Mouse (Mus musculus) midbrain, embryonic 16.5 days (tissue): ENCODE data around the gene Wdr59. TPM values are rescaled to one million over a fixed set of nuclear protein-coding genes. Genes with fewer than 3 reads are reported as not detected.

Source experiments
- ATAC-seq: fragments of 200-750 bp; cut with Nextera tagmentation; 2 replicates; pipeline ENCODE4 v1.8.0; 2017; ENCODE audit warnings: moderate TSS enrichment
- H3K27ac ChIP-seq: fragments of 300-500 bp; sonication (generic); 2 replicates; pipeline ENCODE4 v1.5.1; 2014; ENCODE audit warnings: mild to moderate bottlenecking, low read length, mixed read lengths
- H3K27me3 ChIP-seq: fragments of 300-500 bp; sonication (generic); 2 replicates; pipeline ENCODE4 v1.6.1; 2014; ENCODE audit warnings: low read depth, low read length, mixed read lengths; ENCODE audit not compliant: control insufficient read depth, insufficient read depth
- H3K36me3 ChIP-seq: fragments of 300-500 bp; sonication (generic); 2 replicates; pipeline ENCODE4 v1.6.1; 2014; ENCODE audit warnings: mild to moderate bottlenecking, low read length, moderate library complexity, mixed read lengths; ENCODE audit not compliant: control insufficient read depth, insufficient read depth
- H3K4me1 ChIP-seq: fragments of 300-500 bp; sonication (generic); 2 replicates; pipeline ENCODE4 v1.6.1; 2014; ENCODE audit warnings: mild to moderate bottlenecking, low read length, mixed read lengths; ENCODE audit not compliant: control insufficient read depth, insufficient read depth
- H3K4me2 ChIP-seq: fragments of 300-500 bp; sonication (generic); 2 replicates; pipeline ENCODE4 v1.6.1; 2014; ENCODE audit warnings: mild to moderate bottlenecking, low read length, mixed read lengths
- H3K4me3 ChIP-seq: fragments of 300-500 bp; sonication (generic); 2 replicates; pipeline ENCODE4 v1.5.1; 2014; ENCODE audit warnings: low read depth, mild to moderate bottlenecking, low read length, moderate library complexity, mixed read lengths
- H3K9ac ChIP-seq: fragments of 300-500 bp; sonication (generic); 2 replicates; pipeline ENCODE4 v1.6.1; 2014; ENCODE audit warnings: low read depth, low read length, mixed read lengths
- H3K9me3 ChIP-seq: fragments of 300-500 bp; sonication (generic); replicated peaks from 2 replicates; pipeline ENCODE4 v1.6.1; 2014; ENCODE audit warnings: mild to moderate bottlenecking, low read length, mixed read lengths; ENCODE audit not compliant: control insufficient read depth, poor library complexity, severe bottlenecking
- WGBS: fragments of 180-500 bp; shearing (Covaris S2); extraction: QIAGEN DNeasy Blood & Tissue Kit; methylation state at CpG from one replicate; pipeline ENCODE4 v1.1.7; 2014; 5-methylcytosine and 5-hydroxymethylcytosine counted together
- polyA plus RNA-seq: library from polyadenylated mRNA; unstranded; fragments of >200 nt; fragmentation: Nextera tagmentation; extraction: Ambion mirVana; gene quantifications from 2 replicates; pipeline ENCODE4 v1.2.1, GENCODE M21; 2015

The Wdr59 gene
- polyA plus RNA-seq, 1 experiment from 2014 or later: 8.0 TPM

DNA sequence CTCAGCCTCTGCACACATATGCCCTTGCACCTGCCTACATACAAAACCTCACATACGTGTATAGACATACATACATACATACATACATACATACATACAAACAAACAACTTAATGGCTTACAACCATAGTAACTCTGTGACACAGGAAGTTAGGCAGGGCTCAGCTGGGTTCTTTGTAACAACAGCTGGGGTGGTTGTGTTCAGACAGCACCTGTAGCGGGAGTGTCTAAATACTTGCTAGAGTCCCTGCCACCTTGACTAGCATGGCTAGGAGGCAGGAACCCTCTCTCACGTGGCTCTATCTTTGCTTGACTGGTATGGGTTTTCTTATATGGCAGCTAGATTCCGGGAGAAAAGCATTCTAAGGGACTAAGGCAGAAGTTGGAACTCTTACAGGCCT, 41.8 kb upstream of the Wdr59 start:
- no peaks in the 10 kb centered on the region for H3K36me3 ChIP-seq
- H3K4me2 ChIP-seq: no peak overlapping the region
- peaks cover 31% of the 10 kb centered on the region for H3K4me1 ChIP-seq
- no peak overlapping the region for H3K9ac ChIP-seq
- no peaks in the 10 kb centered on the region for H3K9me3 ChIP-seq
- no peak overlapping the region for H3K4me3 ChIP-seq
- no peaks in the 10 kb centered on the region for H3K27me3 ChIP-seq
- no peak for ATAC-seq
- no peak overlapping the region for H3K27ac ChIP-seq
- WGBS: 93% methylated on average over 4 of the region's 4 CpGs

- WGBS: 99% methylated on average over 5 of the region's 5 CpGs
- ATAC-seq: no peak
- H3K4me1 ChIP-seq: peaks cover 29% of the 10 kb centered on the region
Observed at GRCm38 (mm10) chr8:111563075-111563474, 41.2 kb upstream of the Wdr59 start.

DNA sequence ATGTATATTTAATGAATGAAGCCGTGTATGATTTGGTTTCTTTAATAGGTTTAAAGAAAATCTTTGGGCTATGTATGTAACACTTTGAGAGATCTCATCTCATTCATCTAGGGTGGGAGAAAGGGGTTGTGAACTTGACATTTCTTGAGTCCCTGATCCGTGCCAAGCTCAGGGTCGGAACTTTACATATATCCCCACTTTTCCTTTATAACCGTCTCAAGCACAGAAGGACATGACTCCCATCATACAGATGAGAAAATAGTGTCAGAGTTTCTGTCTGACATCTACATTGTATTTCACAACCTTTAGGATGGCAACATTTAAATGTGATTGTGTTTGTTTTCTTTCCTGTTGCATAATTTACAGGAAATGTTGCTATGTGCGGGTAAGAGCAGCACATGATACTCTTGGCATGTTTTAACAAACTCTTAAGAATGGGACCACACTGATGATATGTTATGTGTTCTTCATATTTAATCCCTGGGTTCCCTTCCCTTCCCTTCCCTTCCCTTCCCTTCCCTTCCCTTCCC, 40.4 kb upstream of the Wdr59 start:
- Histone ChIP-seq H3K4me3 (no peak overlapping the region), H3K9me3 (no peaks in the 10 kb centered on the region), H3K9ac (no peak overlapping the region), H3K4me1 (peaks cover 23% of the 10 kb centered on the region), H3K4me2 (no peak overlapping the region), H3K27me3 (no peaks in the 10 kb centered on the region), H3K36me3 (no peaks in the 10 kb centered on the region), H3K27ac (no peak overlapping the region)
- no peak for ATAC-seq
- WGBS: 94% methylated on average over 5 of the region's 5 CpGs

More at GRCm38 (mm10) chr8:111563075-111563474, 41.2 kb upstream of the Wdr59 start:
- Histone ChIP-seq H3K9ac (no peak overlapping the region), H3K27ac (no peak overlapping the region), H3K4me2 (no peak overlapping the region), H3K36me3 (no peaks in the 10 kb centered on the region), H3K9me3 (no peaks in the 10 kb centered on the region), H3K27me3 (no peaks in the 10 kb centered on the region), H3K4me3 (no peak overlapping the region)

GRCm38 (mm10) chr8:111561824-111562223, 39.9 kb upstream of the Wdr59 start:
- Histone ChIP-seq H3K4me1 (peaks cover 26% of the 10 kb centered on the region), H3K9me3 (no peaks in the 10 kb centered on the region), H3K27me3 (no peaks in the 10 kb centered on the region), H3K27ac (no peak overlapping the region), H3K4me2 (no peak overlapping the region), H3K9ac (no peak overlapping the region), H3K36me3 (no peaks in the 10 kb centered on the region), H3K4me3 (no peak overlapping the region)
- WGBS: 85% methylated on average over 4 of the region's 4 CpGs
- no peak for ATAC-seq

- 67% methylated on average over 8 of the region's 8 CpGs for WGBS
- no peak overlapping the region for H3K27ac ChIP-seq
- ATAC-seq: no peak
Observed at GRCm38 (mm10) chr8:111551511-111552130, 29.7 kb upstream of the Wdr59 start.

DNA sequence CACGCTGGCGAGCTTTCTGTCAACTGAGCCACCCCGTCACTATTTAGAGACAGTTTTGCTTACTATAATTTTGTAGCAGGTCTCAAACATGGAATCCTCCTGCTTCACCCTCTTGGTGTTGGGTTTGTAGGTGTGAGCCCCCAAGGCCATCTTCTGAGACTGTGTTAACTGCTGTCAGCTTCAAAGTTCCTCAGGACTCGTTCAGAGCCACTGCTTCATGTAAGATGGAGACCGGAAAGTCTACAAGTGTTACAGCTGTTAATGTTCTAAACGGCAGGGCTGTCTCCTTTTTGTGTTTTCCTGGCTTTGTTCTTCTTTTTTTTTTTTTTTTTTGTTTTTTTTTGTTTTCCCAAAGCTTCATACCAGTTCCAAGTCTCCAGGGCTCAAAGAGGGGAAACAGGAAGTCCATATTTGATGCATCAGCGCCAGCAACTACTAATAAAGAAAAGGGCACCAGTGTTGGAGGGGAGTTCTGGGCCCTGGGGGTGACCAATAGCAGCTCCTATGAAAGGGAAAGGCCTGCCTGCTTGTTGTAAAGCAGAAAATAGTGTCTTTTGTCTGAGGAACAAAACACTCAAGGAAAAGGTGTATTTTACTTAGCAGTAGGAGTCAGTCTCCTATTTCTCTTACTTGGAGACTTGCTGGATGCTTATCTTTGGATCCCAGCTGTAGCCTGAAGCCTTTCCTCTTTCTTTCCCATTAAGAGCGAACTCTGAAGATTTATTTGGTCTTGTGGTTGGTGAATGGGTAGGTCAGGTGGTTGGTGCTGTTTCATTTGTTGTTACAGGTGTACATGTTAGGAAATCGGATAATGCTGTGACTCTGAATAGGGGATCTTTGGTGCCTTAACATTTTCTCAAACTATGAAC, 28.3 kb upstream of the Wdr59 start:
- H3K9me3 ChIP-seq: no peaks in the 10 kb centered on the region
- H3K4me1 ChIP-seq: peaks cover 38% of the 10 kb centered on the region
- no peak overlapping the region for H3K4me2 ChIP-seq
- no peaks in the 10 kb centered on the region for H3K27me3 ChIP-seq
- H3K36me3 ChIP-seq: no peaks in the 10 kb centered on the region
- H3K27ac ChIP-seq: no peak overlapping the region
- H3K4me3 ChIP-seq: no peak overlapping the region
- WGBS: 69% methylated on average over 9 of the region's 9 CpGs
- no peak for ATAC-seq
- H3K9ac ChIP-seq: no peak overlapping the region

More at GRCm38 (mm10) chr8:111551511-111552130, 29.7 kb upstream of the Wdr59 start:
- no peaks in the 10 kb centered on the region for H3K27me3 ChIP-seq
- no peak overlapping the region for H3K9ac ChIP-seq
- H3K4me3 ChIP-seq: no peak overlapping the region
- no peaks in the 10 kb centered on the region for H3K36me3 ChIP-seq
- no peak overlapping the region for H3K4me2 ChIP-seq
- H3K9me3 ChIP-seq: no peaks in the 10 kb centered on the region
- H3K4me1 ChIP-seq: peaks cover 40% of the 10 kb centered on the region

DNA sequence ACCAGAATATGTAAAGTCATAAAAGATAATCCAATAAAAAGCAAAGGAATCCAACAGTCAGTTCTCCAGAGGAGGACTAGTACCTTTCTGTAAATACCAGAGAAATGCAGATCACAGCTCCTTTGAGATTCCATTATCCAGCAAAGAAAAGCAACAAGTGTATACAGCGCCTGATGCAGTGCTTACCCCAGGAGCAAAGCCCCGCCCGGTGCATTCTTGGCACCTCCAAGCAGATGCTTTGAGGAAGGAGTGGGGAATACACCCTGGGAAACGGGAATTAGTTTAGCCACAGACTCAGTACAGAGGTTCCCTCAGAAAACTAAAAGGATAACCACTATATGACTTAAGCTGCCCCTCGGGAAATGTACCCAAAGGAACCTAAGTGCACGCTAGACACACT, 26.3 kb upstream of the Wdr59 start:
- Histone ChIP-seq H3K9me3 (no peaks in the 10 kb centered on the region), H3K27ac (no peak overlapping the region), H3K4me2 (no peak overlapping the region), H3K4me1 (peaks cover 27% of the 10 kb centered on the region), H3K9ac (no peak overlapping the region), H3K36me3 (no peaks in the 10 kb centered on the region), H3K27me3 (no peaks in the 10 kb centered on the region), H3K4me3 (no peak overlapping the region)
- WGBS: 78% methylated on average over 6 of the region's 6 CpGs
- ATAC-seq: no peak

GRCm38 (mm10) chr8:111547144-111547543, 25.3 kb upstream of the Wdr59 start:
- Histone ChIP-seq H3K9ac (no peak overlapping the region), H3K9me3 (no peaks in the 10 kb centered on the region), H3K4me3 (no peak overlapping the region), H3K4me1 (peaks cover 27% of the 10 kb centered on the region), H3K27me3 (no peaks in the 10 kb centered on the region), H3K4me2 (no peak overlapping the region), H3K27ac (no peak overlapping the region), H3K36me3 (no peaks in the 10 kb centered on the region)
- 79% methylated on average over 3 of the region's 3 CpGs for WGBS
- no peak for ATAC-seq
